Mouse (Mus musculus) heart, adult 18-20 months (tissue): ENCODE measurements at regions not wholly inside any gene's neighbourhood (a gene's known extent, or its start where the extent isn't known, plus 50 kb on each side); places are given as distances from the start of the nearest gene placed in this dataset.

ENCODE experiments used
- DNase-seq, 2 experiments: peaks; one replicate each; pipeline ENCODE4 v3.0.0; 2021 to 2022; ENCODE audit warnings: mixed read lengths in 1 of 2

- peak in 1 of 2 experiments; percentile 16 for DNase-seq
These were observed 128.5 kb downstream of the Btbd35f27 start for GRCm38 (mm10) chrX:5080458-5080857.

GRCm38 (mm10) chrX:5081364-5081763, 129.4 kb downstream of the Btbd35f27 start:
- peak in 1 of 2 experiments; percentile 18 for DNase-seq
